Mouse (Mus musculus) urinary bladder, adult 18-20 months (tissue): ENCODE data around the gene Acap2.
A peak's percentile ranks its signal among the peaks of the same experiment; 100 is the strongest.

Experiments used
- DNase-seq, 2 experiments: peaks; one replicate each; pipeline ENCODE4 v3.0.0; 2022; ENCODE audit warnings: low spot score in 2 of 2, mixed read lengths in 2 of 2

Acap2 gene

DNA sequence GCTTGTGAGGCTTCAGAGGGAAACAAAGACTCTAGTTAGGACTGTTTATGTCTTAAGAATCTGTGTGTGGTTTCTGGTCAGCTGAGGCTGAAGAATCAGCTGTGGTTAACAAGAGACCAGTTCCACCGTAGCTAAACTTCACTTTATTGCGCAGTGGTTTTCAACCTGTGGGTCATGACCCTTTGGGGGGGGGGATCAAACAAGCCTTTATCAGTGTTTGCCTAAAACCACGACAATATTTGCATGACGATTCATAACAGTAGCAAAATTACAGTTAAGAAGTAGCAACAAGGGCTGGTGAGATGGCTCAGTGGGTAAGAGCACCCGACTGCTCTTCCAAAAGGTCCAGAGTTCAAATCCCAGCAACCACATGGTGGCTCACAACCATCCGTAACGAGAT, 4.7 kb upstream of the Acap2 start:
- DNase-seq, result no peak

DNA sequence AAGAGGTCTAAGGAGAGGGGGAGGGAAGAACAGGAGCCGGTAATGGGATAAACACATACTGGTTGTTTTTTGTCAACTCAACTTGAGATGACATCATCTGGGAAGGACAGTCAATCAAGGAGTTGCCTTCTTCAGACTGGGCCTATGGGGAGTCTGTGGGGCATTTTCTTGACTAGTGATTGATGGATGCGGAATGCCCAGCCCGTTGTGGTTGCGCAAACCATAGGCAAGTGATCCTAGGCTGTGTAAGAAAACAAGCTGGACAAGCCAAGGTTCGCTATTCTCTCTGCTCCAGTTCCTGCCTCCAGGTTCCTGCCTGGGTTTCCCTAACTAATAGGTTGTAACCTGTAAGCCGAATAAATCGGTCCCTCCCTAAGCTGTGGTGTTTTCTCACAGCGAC, 4.1 kb upstream of the Acap2 start:
- DNase-seq, result no peak

GRCm38 (mm10) chr16:31204216-31204615, 3.2 kb upstream of the Acap2 start:
- no peak for DNase-seq

DNA sequence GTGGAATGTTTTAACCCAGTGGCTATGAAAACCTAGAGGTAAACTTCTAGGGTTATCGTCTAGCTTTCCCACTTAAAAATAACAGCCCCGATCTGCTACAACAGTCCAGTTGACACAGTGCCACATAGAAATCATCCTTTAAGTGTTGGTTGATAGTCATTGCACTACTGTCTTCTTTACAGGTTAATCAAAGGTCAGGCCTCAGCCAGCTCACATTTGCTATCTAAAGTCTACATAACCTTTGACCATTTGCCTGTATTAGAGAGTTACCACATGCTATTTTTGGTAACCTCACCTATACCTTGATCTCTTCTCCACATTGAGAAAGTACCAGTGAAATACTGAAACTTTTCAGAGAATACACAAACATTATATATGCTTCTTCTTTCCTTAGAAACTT, 659 bp upstream of the Acap2 start:
- no peak for DNase-seq

DNA sequence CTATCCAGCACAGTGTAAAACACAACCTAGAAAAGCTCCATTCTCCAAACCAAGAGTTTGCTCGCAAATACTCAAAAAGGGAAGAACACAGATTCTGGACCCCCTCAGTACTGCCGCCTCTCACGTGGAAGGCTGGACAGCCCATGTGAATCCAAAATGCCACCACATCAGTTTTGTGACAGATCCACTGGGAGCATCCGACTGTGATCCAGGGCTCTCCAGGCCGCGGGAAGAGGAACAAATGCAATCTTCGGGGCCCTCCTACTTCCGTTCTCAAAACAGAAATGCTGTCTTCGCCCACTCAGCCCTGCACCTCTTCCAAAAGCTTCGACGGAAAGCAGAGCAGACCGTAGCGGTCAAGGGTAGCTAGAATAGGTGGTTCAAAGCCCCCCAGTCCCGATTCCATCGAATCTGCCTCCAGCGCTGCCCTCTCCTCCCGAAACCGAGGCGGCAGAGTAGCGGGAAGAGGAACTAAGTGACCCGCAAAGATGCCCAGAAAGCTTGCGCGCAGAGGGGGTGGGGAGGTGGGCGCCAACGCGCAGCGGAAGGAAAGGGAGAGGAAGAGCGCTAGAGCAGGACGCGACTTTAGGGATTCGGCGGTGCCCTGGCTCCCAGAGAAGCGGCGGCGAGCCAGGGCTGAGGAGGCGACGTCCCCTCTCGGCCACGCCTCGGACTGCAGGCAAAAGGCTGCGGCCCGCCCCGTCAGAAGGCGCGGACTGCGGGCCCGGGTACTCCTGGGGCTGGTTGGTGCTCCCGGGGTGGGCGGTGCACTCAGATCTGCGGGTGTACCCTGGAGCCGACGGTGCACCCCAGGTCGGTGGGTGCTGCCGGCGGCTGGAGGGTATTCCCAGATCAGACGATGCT, 887 bp downstream of the Acap2 start:
- DNase-seq, result peak; percentile 51 to 53

- peak in 1 of 2 experiments; percentile 37 for DNase-seq
Measured at GRCm38 (mm10) chr16:31199591-31199925, 1.5 kb downstream of the Acap2 start.

- no peak for DNase-seq
Measured at GRCm38 (mm10) chr16:31196971-31197370, 4.1 kb downstream of the Acap2 start.

- DNase-seq, result no peak
Measured at GRCm38 (mm10) chr16:31192526-31192925, 8.5 kb downstream of the Acap2 start.

DNA sequence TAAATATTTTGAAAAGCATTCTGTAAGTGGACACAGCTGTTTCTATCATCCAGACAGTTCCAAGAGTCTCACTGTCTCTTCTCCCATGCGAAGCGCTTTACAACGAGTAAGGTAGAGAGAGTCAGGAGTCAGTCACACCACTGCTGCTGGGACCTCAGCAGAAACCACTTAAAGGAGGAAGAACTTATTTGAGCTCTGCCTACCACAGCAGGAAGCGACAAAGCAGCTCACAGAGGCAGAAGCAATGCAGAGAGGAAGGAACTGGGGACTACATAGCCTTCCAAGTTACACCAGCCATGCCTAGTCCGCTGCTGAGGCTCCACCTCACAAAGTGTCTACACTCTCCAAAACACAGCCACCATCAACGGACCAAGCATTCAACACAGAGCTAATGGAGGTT, 9.2 kb downstream of the Acap2 start:
- no peak for DNase-seq

DNA sequence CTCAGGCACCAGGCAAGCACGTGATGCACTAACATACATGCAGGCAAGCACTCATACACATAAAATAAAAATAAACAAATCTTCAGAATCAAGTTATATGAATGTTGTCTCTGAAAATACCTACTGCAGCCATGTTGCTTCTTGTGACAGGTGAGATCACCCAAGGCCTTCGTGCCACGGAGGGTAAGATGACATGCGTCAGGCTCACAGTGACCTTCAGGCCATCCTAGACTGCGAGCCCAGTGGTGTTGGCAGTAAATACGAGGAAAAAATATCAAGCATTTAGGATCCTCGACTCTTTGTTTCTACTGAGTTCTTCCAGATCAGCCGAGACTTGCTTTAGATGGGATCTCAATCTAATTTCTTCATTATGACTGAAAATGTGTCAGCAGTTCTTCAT, 10.6 kb downstream of the Acap2 start:
- no peak for DNase-seq

- no peak for DNase-seq
Measured at GRCm38 (mm10) chr16:31189291-31189690, 11.8 kb downstream of the Acap2 start.

DNA sequence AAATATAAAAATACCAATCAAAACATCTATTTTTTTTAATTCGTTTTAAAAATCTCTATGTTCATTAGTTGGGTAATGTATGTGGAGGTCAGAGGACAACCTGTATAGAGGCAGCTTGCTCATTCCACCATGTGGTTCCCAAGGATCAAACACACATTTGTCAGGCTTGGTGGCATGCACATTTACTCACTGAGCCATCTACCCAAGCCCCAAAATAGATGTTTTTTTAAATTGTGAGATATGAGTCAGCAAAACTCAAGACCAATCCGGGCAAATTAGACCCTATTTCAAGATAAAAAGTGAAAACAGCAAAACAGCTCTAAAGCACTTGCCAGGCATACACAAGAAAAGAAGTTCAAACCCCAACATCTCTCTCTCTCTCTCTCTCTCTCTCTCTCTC, 12.2 kb downstream of the Acap2 start:
- no peak for DNase-seq

GRCm38 (mm10) chr16:31188270-31188669, 12.8 kb downstream of the Acap2 start:
- DNase-seq, result no peak

GRCm38 (mm10) chr16:31187192-31187591, 13.9 kb downstream of the Acap2 start:
- no peak for DNase-seq

GRCm38 (mm10) chr16:31185757-31186156, 15.3 kb downstream of the Acap2 start:
- DNase-seq, result no peak

DNA sequence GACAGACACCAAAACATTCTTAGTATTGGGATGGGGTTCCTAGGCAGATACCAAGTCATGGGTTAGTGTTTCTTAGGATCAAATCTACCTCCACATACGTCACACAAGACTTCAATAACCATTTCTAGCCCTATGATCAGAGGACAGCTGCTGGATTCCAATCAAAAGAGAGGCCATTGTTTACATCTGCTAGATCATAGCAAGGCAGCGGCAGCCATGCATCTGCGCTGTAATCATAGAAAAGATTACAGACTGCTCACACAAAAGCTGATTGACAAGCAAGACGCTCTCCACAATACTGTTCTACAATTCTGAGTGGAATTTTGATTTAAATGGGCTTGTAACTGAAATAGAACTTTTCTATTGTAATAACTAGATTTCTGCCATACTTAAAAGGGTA, 16.3 kb downstream of the Acap2 start:
- no peak for DNase-seq

DNA sequence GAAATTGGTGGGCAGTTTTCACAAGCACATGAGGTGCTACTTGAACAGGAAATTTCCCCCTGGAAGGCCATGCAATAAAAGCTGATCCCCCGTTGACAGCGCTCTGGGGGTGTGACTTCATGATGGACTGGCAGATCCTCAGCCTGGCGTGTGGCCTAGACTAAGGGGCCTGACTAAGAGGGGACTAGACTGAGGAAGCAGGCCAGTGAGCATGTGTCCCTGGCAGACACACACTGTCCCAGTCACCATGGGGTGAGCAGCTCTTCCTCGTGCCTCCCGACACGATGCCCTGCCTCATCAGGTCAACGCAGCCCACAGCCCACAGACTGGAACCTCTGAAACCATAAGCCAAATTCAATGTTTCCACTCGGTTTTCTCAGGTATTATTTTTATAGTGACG, 18.5 kb downstream of the Acap2 start:
- DNase-seq, result no peak

DNA sequence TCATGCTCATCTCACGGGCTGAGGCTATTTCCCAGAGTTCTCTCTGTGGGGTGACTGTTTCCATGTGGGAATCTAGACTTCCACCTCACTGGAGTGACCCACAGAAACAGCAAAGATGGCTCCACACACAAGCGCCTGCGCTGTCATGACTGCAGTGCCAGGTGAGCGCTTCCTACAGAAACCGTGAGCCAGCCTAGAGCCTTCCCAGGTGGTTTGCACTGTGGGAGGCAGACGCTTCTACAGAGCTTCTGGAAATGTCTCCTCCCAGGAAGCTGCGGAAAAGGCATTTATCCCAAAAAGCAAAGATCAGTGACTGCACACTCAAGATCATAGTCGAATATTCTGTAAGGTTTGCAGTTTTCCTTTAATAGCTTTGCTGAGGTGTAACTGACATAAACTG, 20.2 kb downstream of the Acap2 start:
- no peak for DNase-seq

- DNase-seq, result no peak
Measured at GRCm38 (mm10) chr16:31179384-31179783, 21.7 kb downstream of the Acap2 start.

GRCm38 (mm10) chr16:31174880-31175638, 26.0 kb downstream of the Acap2 start:
- DNase-seq, result no peak

GRCm38 (mm10) chr16:31172229-31172628, 28.8 kb downstream of the Acap2 start:
- DNase-seq, result no peak

DNA sequence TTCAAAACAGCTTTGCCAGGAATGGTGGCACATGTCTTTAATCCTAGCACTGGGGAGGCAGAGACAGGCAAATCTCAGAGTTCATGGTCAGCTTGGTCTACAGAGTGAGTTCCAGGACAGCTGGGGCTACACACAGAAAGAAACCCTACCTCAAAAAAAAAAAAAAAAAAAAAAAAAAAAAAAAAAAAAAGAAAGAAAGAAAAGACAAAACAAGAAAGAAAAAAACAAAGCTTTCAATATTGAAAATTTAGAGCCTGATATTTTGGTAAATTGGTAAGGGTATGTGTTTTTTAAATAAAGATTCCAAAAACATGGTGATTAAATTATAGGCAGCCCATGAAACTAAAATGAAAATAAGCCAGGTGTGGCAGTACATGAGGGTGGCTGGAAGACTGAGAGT, 29.6 kb downstream of the Acap2 start:
- no peak for DNase-seq

DNA sequence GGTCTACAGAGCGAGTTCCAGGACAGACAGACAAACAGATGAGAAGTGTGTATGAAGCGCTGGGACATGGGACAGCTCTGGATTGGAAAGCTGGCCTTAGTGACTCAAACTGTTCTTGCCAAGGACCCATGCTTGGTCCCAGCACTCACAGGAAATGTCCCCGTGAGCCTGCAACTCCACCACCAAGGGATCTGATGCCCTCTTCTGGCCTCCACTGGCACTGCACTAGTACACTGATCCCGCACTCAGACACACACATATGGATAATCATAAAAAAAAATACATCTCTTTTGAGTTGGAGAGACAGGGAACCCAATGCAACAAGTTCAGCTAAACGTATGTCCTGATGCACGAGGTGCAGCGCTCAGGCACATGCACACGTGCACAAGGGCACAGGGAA, 30.7 kb downstream of the Acap2 start:
- DNase-seq, result no peak
